Mouse (Mus musculus): ENCODE data around the gene Rtn4rl1. TPM values are rescaled to one million over a fixed set of nuclear protein-coding genes. Genes with fewer than 3 reads are reported as not detected.
"Not testable (repeated sequence)": the region's sequence is repeated elsewhere in the genome, so short reads cannot be mapped to it uniquely, and the experiment has no call there.

The Rtn4rl1 gene
- total and polyA plus RNA-seq, 2 experiments from 2014 or later, result 11.0 to 15.6 TPM

DNA sequence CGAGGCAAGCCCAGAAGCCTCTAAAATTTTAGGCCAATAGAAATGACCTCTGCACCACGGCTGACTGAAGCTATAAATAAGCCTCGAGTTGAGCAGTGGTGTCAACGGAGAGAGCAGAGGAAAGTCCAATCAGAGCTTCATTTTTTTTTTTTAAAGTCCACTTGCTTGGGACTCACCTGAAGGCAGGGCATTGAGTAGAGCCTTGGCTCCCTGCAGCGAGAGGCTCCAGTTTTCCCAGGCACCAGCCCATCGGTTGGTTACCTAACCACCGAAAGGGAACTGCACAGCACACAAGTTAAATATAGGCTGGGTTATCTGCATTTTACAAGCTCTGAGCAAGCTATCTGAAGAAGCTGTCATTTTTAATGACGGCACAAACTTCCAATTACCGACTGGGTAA, 101.3 kb downstream of the Rtn4rl1 start:
- 76% methylated on average over 9 of the region's 9 CpGs for WGBS
- H3K36me3 ChIP-seq (ENCODE audit: insufficient read depth), result no peaks in the 10 kb centered on the region

DNA sequence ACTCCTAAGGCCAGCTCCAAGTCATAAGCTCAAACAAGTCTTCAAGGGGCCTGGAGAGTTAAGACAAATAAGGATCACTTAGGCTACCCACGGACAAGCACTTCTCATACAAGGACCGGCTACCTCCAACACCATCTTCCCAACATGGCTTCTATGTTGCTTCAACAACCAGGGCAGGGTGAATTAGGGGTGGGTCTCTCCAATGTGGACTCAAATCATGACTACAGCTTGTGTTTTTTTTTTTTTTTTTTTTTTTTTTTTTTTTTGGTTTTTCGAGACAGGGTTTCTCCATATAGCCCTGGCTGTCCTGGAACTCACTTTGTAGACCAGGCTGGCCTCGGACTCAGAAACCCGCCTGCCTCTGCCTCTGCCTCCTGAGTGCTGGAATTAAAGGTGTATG, 102.0 kb downstream of the Rtn4rl1 start:
- H3K4me1 ChIP-seq (ENCODE audit: insufficient read depth); ATAC-seq: not testable (repeated sequence)
- 91% methylated on average over 5 of the region's 5 CpGs for WGBS

More for the DNA sequence above, 101.3 kb downstream of the Rtn4rl1 start:
- no peak for TF ChIP-seq CTCF (IDR thresholded peaks at IDR 0.05; ENCODE audit: low read depth)
- no peak overlapping the region for H3K27ac ChIP-seq (ENCODE audit: low read depth, low read length)
- no peak overlapping the region for H3K4me3 ChIP-seq (ENCODE audit: low read depth, low read length)
- ATAC-seq, result no peak
- no peaks in the 10 kb centered on the region for H3K27me3 ChIP-seq (ENCODE audit: insufficient read depth, low read length)
- H3K4me2 ChIP-seq (ENCODE audit: low read depth), result no peak overlapping the region
- no peak for DNase-seq
- no peaks in the 10 kb centered on the region for H3K9me3 ChIP-seq (ENCODE audit: low read length)
- H3K4me1 ChIP-seq (ENCODE audit: insufficient read depth), result peaks cover 10% of the 10 kb centered on the region
- no peak overlapping the region for H3K9ac ChIP-seq

DNA sequence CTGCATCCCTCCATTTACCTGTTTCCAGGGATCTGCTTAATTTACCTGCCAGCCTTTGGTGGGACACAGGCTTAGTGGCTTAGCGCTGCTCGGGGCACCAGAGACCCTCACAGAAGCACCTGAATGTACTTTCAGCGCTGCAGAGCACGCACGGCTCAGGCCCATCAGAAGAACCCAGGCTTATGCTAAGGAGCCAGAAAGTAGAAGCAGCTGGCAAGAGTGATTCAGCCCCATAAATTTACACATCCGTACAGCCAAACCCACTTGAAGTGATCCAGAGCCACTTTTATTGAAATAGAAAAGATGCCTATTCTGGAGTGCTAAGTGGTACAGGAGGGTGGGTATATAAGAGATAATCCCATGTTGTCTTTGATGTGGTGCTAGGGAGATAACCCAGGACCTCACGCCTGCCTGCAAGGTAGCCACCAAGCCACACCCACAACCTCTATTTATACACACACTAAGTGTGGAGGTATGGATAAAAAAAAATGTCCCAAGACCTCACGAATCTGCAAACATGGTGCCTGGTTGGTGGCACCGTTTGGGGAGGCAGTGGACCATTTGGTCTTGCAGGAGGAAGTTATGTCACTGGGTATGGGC, 102.9 kb downstream of the Rtn4rl1 start:
- H3K27me3 ChIP-seq (ENCODE audit: insufficient read depth, low read length), result no peaks in the 10 kb centered on the region
- no peak for TF ChIP-seq CTCF (IDR thresholded peaks at IDR 0.05; ENCODE audit: low read depth)
- peaks cover 8% of the 10 kb centered on the region for H3K4me1 ChIP-seq (ENCODE audit: insufficient read depth)
- 81% methylated on average over 9 of the region's 9 CpGs for WGBS
- no peak overlapping the region for H3K4me3 ChIP-seq (ENCODE audit: low read depth, low read length)
- no peaks in the 10 kb centered on the region for H3K9me3 ChIP-seq (ENCODE audit: low read length)
- no peak overlapping the region for H3K27ac ChIP-seq (ENCODE audit: low read depth, low read length)
- ATAC-seq (no peak), DNase-seq (no peak)
- H3K36me3 ChIP-seq (ENCODE audit: insufficient read depth), result peaks cover 12% of the 10 kb centered on the region; the same call in 1 of the 2 replicates
- H3K9ac ChIP-seq, result no peak overlapping the region
- no peak overlapping the region for H3K4me2 ChIP-seq (ENCODE audit: low read depth)

More for the DNA sequence above, 102.0 kb downstream of the Rtn4rl1 start:
- H3K4me3 ChIP-seq (ENCODE audit: low read depth, low read length); H3K27me3 ChIP-seq (ENCODE audit: insufficient read depth, low read length); H3K9ac ChIP-seq; H3K36me3 ChIP-seq (ENCODE audit: insufficient read depth); DNase-seq; H3K27ac ChIP-seq (ENCODE audit: low read depth, low read length); H3K9me3 ChIP-seq (ENCODE audit: low read length); H3K4me2 ChIP-seq (ENCODE audit: low read depth): not testable (repeated sequence)

DNA sequence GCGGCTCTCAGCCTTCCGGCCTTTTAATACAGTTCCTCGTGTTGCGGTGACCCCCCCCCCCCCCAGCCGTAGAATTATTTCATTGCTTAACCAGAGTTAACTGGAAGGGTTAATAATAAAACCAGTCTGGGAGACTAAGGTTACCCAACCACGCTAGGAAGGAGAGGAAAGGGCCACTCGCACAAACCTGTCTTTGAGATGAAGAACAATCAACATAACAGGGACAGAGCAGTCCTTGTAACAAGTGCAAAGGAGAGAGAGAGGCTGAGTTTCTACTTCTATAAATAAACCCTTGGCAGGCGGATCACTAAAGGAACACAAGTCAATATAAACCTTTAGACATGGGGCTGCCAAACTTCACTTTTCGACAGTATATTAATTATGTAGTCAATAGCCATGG, 104.0 kb downstream of the Rtn4rl1 start:
- peaks cover 20% of the 10 kb centered on the region for H3K36me3 ChIP-seq (ENCODE audit: insufficient read depth)
- no peak for TF ChIP-seq CTCF (IDR thresholded peaks at IDR 0.05; ENCODE audit: low read depth)
- H3K4me2 ChIP-seq (ENCODE audit: low read depth), result no peak overlapping the region
- no peak overlapping the region for H3K4me3 ChIP-seq (ENCODE audit: low read depth, low read length)
- no peak overlapping the region for H3K27ac ChIP-seq (ENCODE audit: low read depth, low read length)
- DNase-seq, result no peak
- no peaks in the 10 kb centered on the region for H3K27me3 ChIP-seq (ENCODE audit: insufficient read depth, low read length)
- ATAC-seq, result no peak
- 81% methylated on average over 9 of the region's 9 CpGs for WGBS
- peaks cover 8% of the 10 kb centered on the region for H3K4me1 ChIP-seq (ENCODE audit: insufficient read depth)
- no peaks in the 10 kb centered on the region for H3K9me3 ChIP-seq (ENCODE audit: low read length)
- H3K9ac ChIP-seq, result no peak overlapping the region

DNA sequence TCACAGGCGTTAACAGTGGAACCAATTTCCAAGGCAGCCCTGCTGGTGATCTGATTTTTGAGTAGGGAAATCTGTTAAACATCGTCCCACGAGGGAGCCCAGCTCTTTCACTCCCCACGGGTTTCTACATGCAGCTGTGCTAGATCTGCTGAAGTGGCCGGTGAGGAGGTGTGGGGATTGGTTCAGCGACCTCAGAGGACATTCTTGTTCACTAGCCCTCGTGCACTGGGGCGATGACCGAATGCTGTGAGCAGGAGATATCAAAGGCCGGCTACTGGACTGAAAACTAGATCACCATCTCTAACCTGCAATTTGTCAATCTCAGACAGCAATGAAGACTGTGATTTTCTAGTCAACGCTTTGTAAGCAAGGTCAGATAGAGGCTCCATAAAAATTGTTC, 104.9 kb downstream of the Rtn4rl1 start:
- no peaks in the 10 kb centered on the region for H3K27me3 ChIP-seq (ENCODE audit: insufficient read depth, low read length)
- TF ChIP-seq CTCF (IDR thresholded peaks at IDR 0.05; ENCODE audit: low read depth), result no peak
- no peak overlapping the region for H3K9ac ChIP-seq
- H3K36me3 ChIP-seq (ENCODE audit: insufficient read depth), result peaks cover 20% of the 10 kb centered on the region
- ATAC-seq (no peak), DNase-seq (no peak)
- no peak overlapping the region for H3K27ac ChIP-seq (ENCODE audit: low read depth, low read length)
- no peak overlapping the region for H3K4me3 ChIP-seq (ENCODE audit: low read depth, low read length)
- 63% methylated on average over 11 of the region's 11 CpGs for WGBS
- H3K9me3 ChIP-seq (ENCODE audit: low read length), result no peaks in the 10 kb centered on the region
- H3K4me2 ChIP-seq (ENCODE audit: low read depth), result no peak overlapping the region
- H3K4me1 ChIP-seq (ENCODE audit: insufficient read depth), result peaks cover under 1% of the 10 kb centered on the region

DNA sequence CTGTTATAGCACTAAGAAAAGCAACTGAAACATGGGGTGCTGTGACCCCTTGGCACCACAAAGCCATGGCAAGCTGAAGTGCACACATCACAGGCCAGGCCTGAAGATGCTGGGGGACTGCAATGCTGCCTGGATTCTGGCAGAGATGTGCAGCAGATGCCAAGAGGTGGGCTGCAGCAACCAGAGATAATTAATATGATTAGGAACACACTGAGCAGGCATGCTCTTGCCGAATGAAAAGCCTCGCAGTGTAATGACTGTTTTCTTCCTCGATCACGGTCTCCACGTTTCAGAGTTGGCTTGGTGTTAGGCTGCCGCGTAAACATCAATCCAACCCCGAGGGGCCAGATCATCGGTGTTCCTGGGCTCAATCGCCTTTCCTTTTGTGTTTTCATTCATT, 106.2 kb downstream of the Rtn4rl1 start:
- ATAC-seq (peak; percentile 50), DNase-seq (no peak)
- Histone ChIP-seq H3K36me3 (ENCODE audit: insufficient read depth) (peaks cover 20% of the 10 kb centered on the region), H3K27ac (ENCODE audit: low read depth, low read length) (no peak overlapping the region), H3K4me2 (ENCODE audit: low read depth) (no peak overlapping the region), H3K9ac (no peak overlapping the region), H3K9me3 (ENCODE audit: low read length) (no peaks in the 10 kb centered on the region), H3K4me1 (ENCODE audit: insufficient read depth) (no peaks in the 10 kb centered on the region), H3K27me3 (ENCODE audit: insufficient read depth, low read length) (no peaks in the 10 kb centered on the region), H3K4me3 (ENCODE audit: low read depth, low read length) (no peak overlapping the region)
- TF ChIP-seq CTCF (IDR thresholded peaks at IDR 0.05; ENCODE audit: low read depth), result no peak
- WGBS, result 37% methylated on average over 10 of the region's 10 CpGs

DNA sequence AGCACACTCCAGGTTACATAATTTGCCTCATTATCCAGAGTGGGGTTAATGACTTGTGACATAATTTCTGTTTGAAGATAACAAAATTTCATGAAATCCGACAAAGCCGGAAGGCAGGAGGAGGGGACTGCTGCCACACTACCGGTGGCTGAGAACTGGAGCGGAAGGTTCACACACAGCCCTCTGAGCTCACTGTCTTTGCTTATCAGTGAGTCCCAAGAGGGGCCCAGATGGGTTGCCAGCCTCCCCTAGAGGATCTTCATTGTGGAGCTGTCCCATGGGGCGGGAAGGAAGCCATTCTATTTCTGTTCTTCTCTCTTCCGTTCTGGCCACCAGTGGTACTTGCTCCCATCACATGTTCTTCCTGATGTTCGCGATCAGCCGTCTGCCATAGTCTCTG, 107.4 kb downstream of the Rtn4rl1 start:
- 83% methylated on average over 9 of the region's 9 CpGs for WGBS

More for the DNA sequence above, 107.4 kb downstream of the Rtn4rl1 start:
- no peak for ATAC-seq
- no peak for DNase-seq
- Histone ChIP-seq H3K9me3 (ENCODE audit: low read length) (no peaks in the 10 kb centered on the region), H3K9ac (no peak overlapping the region), H3K4me2 (ENCODE audit: low read depth) (no peak overlapping the region), H3K4me3 (ENCODE audit: low read depth, low read length) (no peak overlapping the region), H3K4me1 (ENCODE audit: insufficient read depth) (no peaks in the 10 kb centered on the region), H3K27ac (ENCODE audit: low read depth, low read length) (no peak overlapping the region), H3K27me3 (ENCODE audit: insufficient read depth, low read length) (no peaks in the 10 kb centered on the region), H3K36me3 (ENCODE audit: insufficient read depth) (peaks cover 29% of the 10 kb centered on the region)
- no peak for TF ChIP-seq CTCF (IDR thresholded peaks at IDR 0.05; ENCODE audit: low read depth)

Data from forebrain, postnatal 0 days (tissue).